Mouse (Mus musculus) lung, postnatal 0 days (tissue): ENCODE measurements around the gene Atat1. TPM values are rescaled to one million over a fixed set of nuclear protein-coding genes. Genes with fewer than 3 reads are reported as not detected.

ENCODE experiments used
- ATAC-seq: fragments of 200-750 bp; cut with Nextera tagmentation; 2 replicates; pipeline ENCODE4 v1.8.0; 2017; ENCODE audit warnings: moderate library complexity
- DNase-seq: peaks from one replicate; pipeline ENCODE4 v3.0.0-alpha.2; 2016; ENCODE audit warnings: low spot score
- H3K27ac ChIP-seq: fragments of 300-500 bp; sonication (generic); 2 replicates; pipeline ENCODE4 v1.5.1; 2014; ENCODE audit warnings: antibody characterized with exemption, mild to moderate bottlenecking, low read length, mixed read lengths
- H3K27me3 ChIP-seq: fragments of 300-500 bp; sonication (generic); replicated peaks from 2 replicates; pipeline ENCODE4 v1.6.1; 2014; ENCODE audit warnings: low read length, mixed read lengths; ENCODE audit not compliant: insufficient read depth
- H3K36me3 ChIP-seq: fragments of 300-500 bp; sonication (generic); 2 replicates; pipeline ENCODE4 v1.6.1; 2014; ENCODE audit warnings: low read length, mixed read lengths; ENCODE audit not compliant: insufficient read depth
- H3K4me1 ChIP-seq: fragments of 300-500 bp; sonication (generic); 2 replicates; pipeline ENCODE4 v1.6.1; 2014; ENCODE audit warnings: antibody characterized with exemption, low read depth, low read length, mixed read lengths; ENCODE audit not compliant: insufficient read depth
- H3K4me2 ChIP-seq: fragments of 300-500 bp; sonication (generic); replicated peaks from 2 replicates; pipeline ENCODE4 v1.6.1; 2014; ENCODE audit warnings: low read depth, mild to moderate bottlenecking, low read length, moderate library complexity, mixed read lengths
- H3K4me3 ChIP-seq: fragments of 300-500 bp; sonication (generic); 2 replicates; pipeline ENCODE4 v1.5.1; 2014; ENCODE audit warnings: low read depth, low read length
- H3K9ac ChIP-seq: fragments of 300-500 bp; sonication (generic); replicated peaks from 2 replicates; pipeline ENCODE4 v1.6.1; 2014; ENCODE audit warnings: low read depth, mild to moderate bottlenecking
- H3K9me3 ChIP-seq: fragments of 300-500 bp; sonication (generic); 2 replicates; pipeline ENCODE4 v1.6.1; 2016; ENCODE audit warnings: low read length, mixed read lengths
- CTCF ChIP-seq: IDR thresholded peaks from 2 replicates; pipeline ENCODE4 v1.5.1; 2016; ENCODE audit warnings: antibody characterized with exemption, mild to moderate bottlenecking
- EP300 ChIP-seq: IDR thresholded peaks from 2 replicates; pipeline ENCODE4 v1.6.1; 2016; ENCODE audit warnings: antibody characterized with exemption, mild to moderate bottlenecking, control low read depth
- WGBS: fragments of 180-500 bp; shearing (Covaris S2); extraction: QIAGEN DNeasy Blood & Tissue Kit; methylation state at CpG from one replicate; pipeline ENCODE4 v1.1.7; 2014; 5-methylcytosine and 5-hydroxymethylcytosine counted together
- polyA plus RNA-seq: library from polyadenylated mRNA; unstranded; fragments of >200 nt; fragmentation: Nextera tagmentation; extraction: Ambion mirVana; gene quantifications from 2 replicates; pipeline ENCODE4 v1.2.1, GENCODE M21; 2015

The Atat1 gene
- polyA plus RNA-seq, 1 experiment from 2014 or later = 19.3 TPM

DNA sequence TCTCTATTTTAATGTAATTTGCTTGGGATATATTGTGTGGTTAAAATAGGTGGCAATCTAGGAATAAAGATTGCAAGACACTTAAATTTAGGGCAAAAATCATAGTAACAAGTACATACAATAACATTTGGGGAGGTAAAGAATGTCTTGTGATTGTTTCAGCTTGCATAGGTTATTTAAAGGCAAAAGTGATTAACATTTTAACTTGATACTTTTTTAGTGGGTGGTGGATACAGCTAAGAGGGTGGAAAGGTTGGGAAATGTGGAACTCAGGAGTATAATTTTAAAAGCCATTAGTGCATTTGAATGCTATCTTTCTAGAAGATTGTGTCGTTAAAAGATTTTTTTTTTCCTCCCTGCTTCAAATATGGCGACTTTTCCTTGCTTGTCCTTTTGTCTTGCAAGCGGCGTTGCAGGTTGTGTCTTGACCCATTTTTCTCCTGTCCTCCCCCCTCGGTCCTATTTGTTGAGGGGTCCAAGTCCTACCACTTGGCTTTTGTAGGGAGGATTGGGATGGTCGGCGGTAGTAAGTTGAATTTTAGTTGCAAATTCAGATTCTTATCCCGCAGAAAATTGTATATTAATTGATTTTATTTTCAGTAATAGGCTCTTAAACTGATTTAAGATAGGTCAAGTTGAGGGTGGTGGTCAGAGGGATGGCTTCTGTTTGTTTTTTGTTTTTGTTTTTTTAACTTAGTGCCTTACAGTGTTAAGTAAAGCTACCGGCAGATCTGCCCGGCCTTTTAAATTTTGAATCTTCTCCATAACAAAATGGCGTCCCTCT is 8.6 kb upstream of the Atat1 start:
- Histone ChIP-seq H3K9ac (peak overlapping the region; percentile 99), H3K27me3 (no peaks in the 10 kb centered on the region), H3K4me2 (peak overlapping the region; percentile 70), H3K4me3 (peak overlapping the region; percentile 76), H3K36me3 (no peaks in the 10 kb centered on the region), H3K27ac (peak overlapping the region; percentile 99), H3K4me1 (peaks cover 22% of the 10 kb centered on the region), H3K9me3 (no peaks in the 10 kb centered on the region)
- ATAC-seq (no peak), DNase-seq (peak; percentile 87)
- no peak for TF ChIP-seq CTCF
- TF ChIP-seq EP300 = peak; percentile 46; the same call in 1 of the 2 replicates
- WGBS = under 1% methylated on average over 11 of the region's 11 CpGs

DNA sequence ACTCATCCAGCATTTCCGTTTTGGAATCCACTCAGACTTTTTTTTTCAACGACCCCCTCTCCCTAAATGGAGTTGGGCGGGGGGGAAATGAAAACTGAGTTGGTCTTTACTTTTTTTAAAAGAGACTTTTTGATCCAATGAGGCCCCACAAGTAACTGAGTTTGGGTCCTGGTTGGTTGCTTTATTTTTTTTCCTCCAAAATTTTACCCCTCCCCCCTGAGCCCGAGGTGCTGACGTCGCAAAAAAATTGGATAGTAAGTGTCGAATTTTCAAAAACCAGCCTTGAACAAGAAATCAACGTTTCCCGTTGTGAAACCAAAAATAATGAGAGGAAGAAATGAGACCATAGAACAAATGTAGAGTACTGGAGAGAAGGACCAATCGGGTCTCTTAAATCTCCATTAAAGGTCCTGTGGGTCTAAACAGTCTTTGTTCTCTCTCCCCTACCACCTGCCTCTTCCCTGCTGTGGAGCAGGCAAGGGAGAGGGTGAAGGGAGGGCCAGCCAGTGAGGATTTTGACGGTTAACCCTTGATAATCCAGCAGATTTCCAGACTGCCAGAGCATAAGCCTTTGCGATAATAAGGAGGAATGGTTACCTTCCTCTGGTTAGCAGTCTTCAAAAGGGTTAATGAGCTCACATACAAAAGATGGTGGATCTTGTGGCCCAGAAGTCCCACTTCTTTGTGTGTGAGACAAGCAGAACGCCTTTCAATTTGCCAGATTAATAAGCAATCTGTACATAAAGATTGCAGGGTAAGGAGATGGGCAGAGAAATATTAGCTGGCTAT is 7.8 kb upstream of the Atat1 start:
- Histone ChIP-seq H3K4me1 (peaks cover 22% of the 10 kb centered on the region), H3K9me3 (no peaks in the 10 kb centered on the region), H3K27ac (peak overlapping the region; percentile 99), H3K4me3 (peak overlapping the region; percentile 76), H3K9ac (peak overlapping the region; percentile 99), H3K4me2 (peak overlapping the region; percentile 70), H3K36me3 (no peaks in the 10 kb centered on the region), H3K27me3 (no peaks in the 10 kb centered on the region)
- peak; percentile 85 for DNase-seq
- WGBS = under 1% methylated on average over 13 of the region's 13 CpGs
- TF ChIP-seq CTCF (no peak), EP300 (peak; percentile 58)
- ATAC-seq = no peak

DNA sequence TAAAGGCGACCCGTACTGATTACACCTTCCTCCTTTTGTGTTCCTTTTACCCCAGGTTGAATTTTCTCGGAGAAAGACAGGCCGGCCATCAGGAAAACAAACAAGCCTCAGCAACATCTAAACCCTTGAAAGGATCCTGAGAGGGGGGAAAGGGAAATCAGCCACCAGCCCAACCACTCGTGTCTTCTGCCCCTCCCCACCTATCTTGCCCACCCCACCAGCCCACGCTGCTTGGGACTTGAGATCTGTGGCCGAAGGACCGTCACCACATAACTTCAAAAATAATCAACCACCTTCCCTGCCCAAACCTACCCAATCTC is 7.2 kb upstream of the Atat1 start:
- 1% methylated on average over 8 of the region's 8 CpGs for WGBS
- Histone ChIP-seq H3K9ac (peak overlapping the region; percentile 99), H3K4me3 (peak overlapping the region; percentile 76), H3K27me3 (no peaks in the 10 kb centered on the region), H3K4me2 (peak overlapping the region; percentile 70), H3K9me3 (no peaks in the 10 kb centered on the region), H3K36me3 (no peaks in the 10 kb centered on the region), H3K27ac (peak overlapping the region; percentile 99), H3K4me1 (peaks cover 22% of the 10 kb centered on the region)
- DNase-seq = peak; percentile 54
- no peak for ATAC-seq
- TF ChIP-seq CTCF (no peak), EP300 (no peak)

DNA sequence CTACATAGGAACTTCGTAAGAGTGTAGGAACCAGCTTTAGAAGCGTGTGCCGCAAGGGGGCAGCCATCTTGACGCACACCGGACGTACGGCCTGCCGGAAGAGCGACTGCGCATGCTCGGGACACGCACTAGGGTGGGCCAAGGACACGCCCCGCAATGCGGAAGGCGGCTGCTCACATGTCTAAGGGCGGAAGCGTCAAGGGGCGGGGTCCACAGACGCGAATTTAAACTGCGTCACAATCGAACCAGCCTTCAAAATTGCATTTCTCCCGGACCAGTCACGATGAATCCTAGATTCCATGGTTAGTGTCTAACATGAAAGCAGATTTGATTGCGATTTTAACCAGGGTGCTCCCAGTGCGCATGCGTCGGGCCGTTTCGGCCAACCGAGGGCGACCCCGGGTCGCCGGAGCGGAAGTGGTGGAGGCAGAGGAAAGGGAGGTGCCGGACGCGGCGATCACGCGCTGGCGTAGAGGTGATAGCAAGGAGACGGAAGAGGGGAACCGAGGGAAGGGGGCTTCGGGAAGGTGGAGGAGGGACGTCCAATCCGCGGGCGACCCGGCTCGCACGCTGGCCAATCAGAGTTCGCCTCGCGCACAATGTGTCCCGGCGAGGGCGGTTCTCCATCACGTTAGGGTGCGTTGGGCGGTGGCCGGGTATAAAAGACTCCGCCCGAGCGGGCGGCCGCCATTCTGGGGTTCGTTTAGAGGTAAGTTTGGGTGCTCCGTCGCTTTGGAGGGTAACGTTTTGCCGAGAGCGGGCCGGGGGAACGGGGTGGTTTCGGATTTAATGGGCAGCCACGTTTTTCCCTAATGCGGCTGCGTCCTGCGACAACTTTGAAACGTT is 6.6 kb upstream of the Atat1 start, which contains the start of the genes Mrps18b and Ppp1r10:
Mrps18b (minus strand) TSS at position 93 of the 846 bp plus-strand sequence.
Ppp1r10 (plus strand) TSS at position 138 of the 846 bp plus-strand sequence.
- peak; percentile 77 for TF ChIP-seq CTCF
- TF ChIP-seq EP300 = peak; percentile 81

DNA sequence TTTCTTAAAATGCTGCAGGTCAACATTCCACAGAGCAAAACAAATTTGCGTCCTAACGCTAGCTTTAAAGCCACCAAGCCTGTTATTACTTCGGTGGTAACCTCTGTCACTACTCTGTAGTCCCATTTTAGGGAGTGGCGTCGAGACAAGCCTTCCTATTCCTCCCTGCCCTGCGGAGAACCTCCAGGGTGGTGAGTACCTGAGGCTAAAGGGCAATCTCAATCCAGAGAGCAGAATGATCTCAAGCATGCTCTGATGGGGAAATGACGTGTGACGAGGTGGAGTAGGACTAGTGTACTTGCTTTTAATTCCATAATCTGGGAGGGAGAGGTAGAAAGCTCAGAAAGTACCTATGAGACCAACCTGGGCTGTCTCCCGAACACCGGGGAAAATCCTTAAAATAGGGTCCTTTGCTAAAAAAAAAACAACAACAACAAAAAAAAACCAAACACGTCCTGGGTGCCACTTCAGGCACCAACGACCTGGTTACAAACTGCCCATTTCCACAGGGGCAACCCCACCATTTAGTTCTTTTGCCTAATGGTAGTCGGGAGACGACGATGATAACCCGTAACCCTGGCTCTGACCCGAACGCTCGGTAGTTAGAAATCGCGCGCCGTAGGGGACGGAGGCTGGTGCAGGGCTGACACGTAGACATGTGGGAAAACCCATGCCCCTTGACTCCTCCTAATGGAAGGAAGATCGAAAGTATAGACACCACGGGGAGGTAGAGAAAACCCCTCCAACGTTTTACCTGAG is 5.8 kb upstream of the Atat1 start:
- no peaks in the 10 kb centered on the region for H3K36me3 ChIP-seq

More for the DNA sequence above, 6.6 kb upstream of the Atat1 start, which contains the start of the genes Mrps18b and Ppp1r10:
- peak; percentile 93 for ATAC-seq
- Histone ChIP-seq H3K9me3 (no peaks in the 10 kb centered on the region), H3K4me1 (peaks cover 19% of the 10 kb centered on the region), H3K4me3 (peak within 1 kb of the TSS; percentile 76), H3K27me3 (no peaks in the 10 kb centered on the region), H3K9ac (peak within 1 kb of the TSS; percentile 99), H3K27ac (peak within 1 kb of the TSS; percentile 99), H3K36me3 (no peaks in the 10 kb centered on the region), H3K4me2 (peak within 1 kb of the TSS; percentile 70)
- under 1% methylated on average over 83 of the region's 83 CpGs for whole genome bisulfite sequencing
- peak; percentile 100 for DNase-seq

More for the DNA sequence above, 5.8 kb upstream of the Atat1 start:
- Histone ChIP-seq H3K27ac (peak overlapping the region; percentile 91), H3K4me2 (peak overlapping the region; percentile 62), H3K9ac (peak overlapping the region; percentile 39), H3K27me3 (no peaks in the 10 kb centered on the region), H3K9me3 (no peaks in the 10 kb centered on the region), H3K4me3 (peak overlapping the region; percentile 76), H3K4me1 (peaks cover 16% of the 10 kb centered on the region)
- no peak for ATAC-seq
- peak; percentile 75 for DNase-seq
- no peak for TF ChIP-seq EP300
- no peak for TF ChIP-seq CTCF
- 3% methylated on average over 28 of the region's 28 CpGs for WGBS
